Mouse (Mus musculus) cortical plate, adult 2 months (tissue): ENCODE measurements at regions not wholly inside any gene's neighbourhood (a gene's known extent, or its start where the extent isn't known, plus 50 kb on each side); places are given as distances from the start of the nearest gene placed in this dataset.

Source experiments
- CTCF ChIP-seq: fragments of 200-500 bp; IDR thresholded peaks from 2 replicates; pipeline ENCODE4 v1.5.1; 2011; ENCODE audit warnings: mild to moderate bottlenecking, control low read depth, low read length; ENCODE audit not compliant: insufficient read depth; ENCODE audit errors: extremely low read depth
- POLR2A ChIP-seq: fragments of 200-500 bp; IDR thresholded peaks from 2 replicates; pipeline ENCODE4 v1.6.1; 2011; ENCODE audit warnings: mild to moderate bottlenecking, low read length, control low read depth; ENCODE audit not compliant: insufficient read depth; ENCODE audit errors: extremely low read depth

GRCm38 (mm10) chr9:47062516-47062915 is 64.0 kb downstream of the Gm4791 start:
- no peak for TF ChIP-seq POLR2A
- TF ChIP-seq CTCF = no peak
